Mouse (Mus musculus): ENCODE data around the gene Arl15. TPM values are rescaled to one million over a fixed set of nuclear protein-coding genes. Genes with fewer than 3 reads are reported as not detected.

Gene Arl15
- total RNA-seq, 2 experiments from 2014 or later = 12.5 to 21.6 TPM

DNA sequence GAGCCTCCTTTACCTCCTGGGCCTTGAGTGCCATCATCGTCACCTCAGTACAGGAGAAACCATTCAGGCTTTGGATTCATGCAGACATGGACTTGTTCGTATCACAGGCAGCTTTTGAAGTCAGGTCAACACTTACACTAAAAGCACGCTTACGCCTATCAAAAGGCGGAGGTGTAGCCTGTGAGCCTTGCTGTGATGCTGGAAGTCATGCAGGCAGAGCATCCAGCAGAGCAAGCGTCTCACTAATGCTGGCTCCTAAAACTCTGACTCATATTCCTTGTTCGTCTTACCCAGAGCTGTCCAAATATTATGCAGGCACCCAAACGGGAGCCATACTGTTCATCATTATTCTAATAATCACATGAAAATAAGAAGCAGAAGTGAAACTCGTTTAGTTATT, 215.5 kb downstream of the Arl15 start:
- ATAC-seq (replicated peaks; ENCODE audit: low FRiP score, low TSS enrichment, poor library complexity, severe bottlenecking) = no peak

DNA sequence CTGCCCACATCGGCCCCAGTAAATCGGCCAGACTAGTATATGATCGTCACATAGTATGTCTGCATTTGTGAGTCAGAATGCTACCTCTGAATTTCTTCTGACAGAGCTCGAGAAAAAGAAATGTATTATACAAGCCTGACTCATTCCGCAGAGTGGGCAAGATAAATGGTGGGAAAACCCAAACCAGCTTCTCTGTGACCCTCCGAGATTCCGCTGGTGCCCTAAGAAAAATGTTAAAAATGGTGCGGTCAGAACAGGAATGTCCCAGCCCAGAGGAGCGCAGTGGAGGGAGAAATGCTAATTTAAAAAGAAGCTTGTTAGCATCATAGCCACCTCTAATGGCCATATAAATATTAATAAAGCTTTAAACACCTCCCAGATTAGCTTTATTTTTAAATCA, 216.2 kb downstream of the Arl15 start:
- ATAC-seq (replicated peaks; ENCODE audit: low FRiP score, low TSS enrichment, poor library complexity, severe bottlenecking) = no peak

DNA sequence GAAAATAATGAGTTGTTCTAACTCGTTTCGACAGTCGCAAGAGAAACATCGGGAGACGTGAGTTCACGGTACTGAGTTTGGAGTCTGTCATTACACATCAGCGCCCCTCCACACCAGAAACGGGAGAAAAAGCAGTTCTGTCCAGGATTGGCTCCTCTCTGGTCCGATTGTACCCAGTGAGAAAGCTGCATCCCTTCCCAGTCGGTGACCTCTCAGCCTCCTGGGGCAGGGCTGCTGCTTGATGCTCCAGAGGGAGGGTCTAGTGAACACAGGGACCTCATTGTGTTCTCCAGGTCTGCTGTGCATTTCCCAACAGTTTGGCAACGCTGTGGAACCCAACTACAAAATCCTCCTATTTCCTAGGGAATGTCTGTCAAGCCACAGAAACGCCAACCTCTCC, 216.7 kb downstream of the Arl15 start:
- ATAC-seq (replicated peaks; ENCODE audit: low FRiP score, low TSS enrichment, poor library complexity, severe bottlenecking) = no peak

DNA sequence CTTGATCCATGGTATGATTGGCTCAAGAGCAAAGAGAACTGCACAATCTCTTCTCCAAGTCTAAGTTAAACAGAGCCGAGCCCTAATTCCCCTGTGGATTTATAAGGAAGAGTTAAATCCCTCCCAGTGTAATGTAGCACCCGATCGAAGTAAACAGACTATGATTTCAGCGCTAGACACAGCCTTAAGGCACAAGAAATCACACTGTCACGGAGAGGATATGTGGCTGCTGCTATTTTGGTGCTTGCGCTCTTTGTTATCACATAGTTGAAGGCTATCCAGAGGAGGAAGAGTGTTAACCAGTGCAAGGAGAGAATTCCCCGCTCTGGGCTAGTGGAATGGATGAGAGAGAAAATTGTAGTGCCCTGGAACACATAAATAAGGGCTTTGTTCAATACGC, 223.6 kb downstream of the Arl15 start:
- no peak for ATAC-seq (replicated peaks; ENCODE audit: low FRiP score, low TSS enrichment, poor library complexity, severe bottlenecking)

DNA sequence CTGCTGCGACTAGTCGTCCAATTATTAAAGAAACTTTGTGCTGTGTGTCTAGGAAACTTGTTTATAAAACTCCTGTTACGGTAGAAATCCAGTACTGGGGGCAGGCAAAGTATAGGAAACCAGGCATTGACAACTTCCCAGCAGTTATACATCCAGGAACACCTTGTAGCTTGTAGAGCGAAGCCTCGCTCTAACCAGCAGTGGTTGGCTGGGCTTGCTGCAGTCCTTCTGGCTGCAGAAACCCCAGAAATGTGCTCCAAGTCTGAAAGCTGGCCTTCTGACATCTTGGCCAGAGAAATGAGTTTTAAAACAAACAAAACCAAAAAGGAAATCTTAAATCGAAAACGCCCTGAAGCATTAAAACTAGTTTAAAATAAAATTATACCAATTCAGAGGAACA, 229.2 kb downstream of the Arl15 start:
- ATAC-seq (replicated peaks; ENCODE audit: low FRiP score, low TSS enrichment, poor library complexity, severe bottlenecking) = no peak

DNA sequence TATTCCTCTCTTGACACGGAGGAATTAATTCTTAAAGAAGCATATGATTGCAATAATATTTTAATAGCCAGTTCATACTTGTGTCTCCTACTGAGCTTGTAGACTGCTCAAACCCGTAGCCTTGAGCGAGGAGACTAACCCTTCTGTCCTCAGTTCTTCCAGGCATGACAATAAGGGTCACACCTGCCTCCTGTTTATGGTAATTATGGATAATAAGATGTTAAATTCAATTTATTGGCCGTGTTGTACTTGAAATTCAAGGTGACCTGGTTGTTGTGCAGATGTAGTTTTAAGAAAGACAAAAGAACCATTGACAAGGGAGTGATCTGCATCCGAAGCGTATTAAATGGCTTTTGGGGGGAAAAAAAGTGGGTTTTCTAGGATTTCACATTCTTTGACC, 232.0 kb downstream of the Arl15 start:
- no peak for ATAC-seq (replicated peaks; ENCODE audit: low FRiP score, low TSS enrichment, poor library complexity, severe bottlenecking)

DNA sequence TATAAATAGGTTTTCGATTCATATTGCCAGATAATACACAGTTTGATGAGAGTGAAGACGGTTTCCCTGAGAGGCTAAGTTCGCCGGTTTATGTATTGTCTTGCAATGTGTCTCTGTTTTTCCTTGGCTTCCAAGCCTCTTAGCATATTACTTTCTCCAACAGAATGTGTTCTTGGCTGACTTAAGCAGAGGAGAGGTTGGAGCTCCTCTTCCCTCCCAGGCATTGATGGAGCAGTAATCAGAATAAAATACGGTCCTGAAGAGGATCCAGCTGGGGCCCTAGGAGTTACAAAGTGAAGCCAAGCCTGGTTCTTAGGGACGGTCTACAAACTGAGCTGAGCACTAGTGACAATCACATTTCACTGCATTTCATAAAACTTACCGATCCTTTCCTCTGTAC, 232.4 kb downstream of the Arl15 start:
- no peak for ATAC-seq (replicated peaks; ENCODE audit: low FRiP score, low TSS enrichment, poor library complexity, severe bottlenecking)

DNA sequence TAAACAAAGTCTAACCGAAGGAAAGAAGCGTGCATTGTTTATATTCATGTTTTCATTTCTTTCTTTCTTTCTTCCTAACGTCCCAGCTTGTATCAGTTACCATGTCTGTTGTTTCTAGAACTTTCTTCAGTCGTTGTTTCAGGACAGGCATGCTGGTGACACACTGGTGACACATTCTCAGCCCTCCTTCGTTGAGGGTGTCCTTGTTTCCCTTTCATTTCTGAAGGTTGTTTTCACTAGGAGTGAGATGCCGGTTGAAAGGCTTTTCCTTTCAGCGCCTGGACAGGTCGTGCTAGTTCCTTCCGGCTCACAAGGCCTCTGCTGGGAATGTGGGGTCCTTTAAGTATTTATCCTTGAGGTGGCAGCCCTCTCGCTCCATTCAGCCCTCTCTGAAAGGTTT, 253.8 kb downstream of the Arl15 start:
- no peak for ATAC-seq (replicated peaks; ENCODE audit: low FRiP score, low TSS enrichment, poor library complexity, severe bottlenecking)

DNA sequence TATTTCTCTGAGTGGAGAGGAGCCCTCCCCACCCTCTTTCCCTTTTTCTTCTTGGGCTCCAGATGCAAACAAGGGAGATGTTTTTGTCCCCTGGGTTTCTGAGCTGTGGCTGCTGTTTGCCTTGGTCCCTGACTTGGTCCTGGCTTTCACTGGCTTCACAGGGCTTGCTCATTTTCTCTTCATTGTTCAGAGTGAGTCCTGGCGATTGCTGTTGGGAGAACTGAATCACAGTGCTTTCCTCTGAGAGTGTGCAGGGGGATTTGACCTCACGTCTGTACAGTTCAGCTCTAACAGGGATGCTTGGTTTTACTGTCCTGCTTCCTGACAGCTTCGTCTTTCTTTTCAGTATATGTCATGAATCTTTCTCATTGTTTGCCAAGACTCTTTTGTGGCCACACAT, 254.4 kb downstream of the Arl15 start:
- ATAC-seq (replicated peaks; ENCODE audit: low FRiP score, low TSS enrichment, poor library complexity, severe bottlenecking) = no peak

DNA sequence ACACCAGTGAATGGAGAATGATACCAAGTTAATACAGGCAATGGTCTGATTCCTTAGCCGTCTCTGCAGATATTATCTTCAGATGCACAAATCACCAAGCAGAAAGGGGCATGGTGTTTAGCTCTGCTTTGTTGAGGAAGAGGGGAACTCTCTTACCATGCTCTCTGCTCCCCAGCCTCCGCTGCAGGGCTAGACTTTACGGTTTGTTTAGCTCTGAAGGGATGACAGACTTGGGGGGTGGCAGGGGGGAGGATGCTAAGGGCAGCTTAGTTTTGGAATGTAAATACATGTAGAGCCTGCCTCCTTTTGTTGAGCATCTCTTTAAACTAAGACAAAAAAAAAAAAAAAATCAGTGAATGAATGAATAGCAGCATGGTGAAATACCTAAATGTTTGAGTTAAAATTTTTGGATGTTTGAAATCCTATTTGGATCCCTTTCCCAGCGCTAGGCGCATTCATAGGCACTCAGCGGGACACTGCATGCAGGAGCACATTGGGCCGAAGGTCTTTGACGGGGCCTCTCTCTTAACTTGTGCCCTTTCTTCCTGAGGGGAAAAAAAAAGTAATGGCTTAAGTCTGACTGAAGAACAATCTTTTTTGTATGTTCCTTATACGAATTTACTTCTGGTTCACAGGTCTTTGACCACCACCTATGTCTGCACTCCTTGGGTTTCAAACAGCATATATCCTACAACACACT, 257.0 kb downstream of the Arl15 start:
- no peak for ATAC-seq (replicated peaks; ENCODE audit: low FRiP score, low TSS enrichment, poor library complexity, severe bottlenecking)

DNA sequence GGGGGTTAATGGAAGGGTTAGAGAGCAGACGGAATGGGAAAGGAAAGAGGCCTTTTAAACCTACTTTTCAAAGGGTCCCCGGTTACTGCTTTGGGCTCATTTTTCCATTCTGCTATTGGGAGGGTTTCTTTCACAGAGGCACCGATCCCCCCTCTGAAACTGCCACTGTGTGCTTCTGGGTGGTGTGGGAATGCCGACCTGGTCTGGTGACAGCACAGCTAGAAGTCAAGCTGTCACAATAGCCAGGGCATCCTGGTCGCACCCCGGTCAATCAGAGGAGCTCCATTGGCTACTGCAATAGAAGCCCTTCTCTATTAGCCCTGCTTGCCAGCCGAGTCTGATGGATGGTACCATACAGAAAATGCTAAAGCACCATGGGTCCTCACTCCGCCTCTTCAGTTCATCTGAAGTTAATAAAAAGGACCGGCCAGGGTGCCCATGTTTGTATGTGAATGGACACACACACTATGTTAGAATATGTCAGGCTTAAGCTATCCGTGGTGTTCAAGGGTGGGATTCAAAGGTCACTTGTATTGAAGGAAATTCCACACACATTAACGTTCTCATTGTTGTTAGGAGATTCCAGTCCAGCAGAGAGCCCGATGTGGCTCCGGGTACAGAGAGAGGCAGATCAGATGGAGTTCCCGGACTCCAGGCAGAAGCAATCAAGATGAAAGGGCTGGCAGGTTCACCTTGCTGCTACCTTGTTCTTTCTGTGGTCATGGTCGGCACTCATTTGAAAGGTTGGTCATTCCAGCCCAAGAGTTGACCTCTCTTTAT, 258.3 kb downstream of the Arl15 start:
- ATAC-seq (replicated peaks; ENCODE audit: low FRiP score, low TSS enrichment, poor library complexity, severe bottlenecking) = no peak

DNA sequence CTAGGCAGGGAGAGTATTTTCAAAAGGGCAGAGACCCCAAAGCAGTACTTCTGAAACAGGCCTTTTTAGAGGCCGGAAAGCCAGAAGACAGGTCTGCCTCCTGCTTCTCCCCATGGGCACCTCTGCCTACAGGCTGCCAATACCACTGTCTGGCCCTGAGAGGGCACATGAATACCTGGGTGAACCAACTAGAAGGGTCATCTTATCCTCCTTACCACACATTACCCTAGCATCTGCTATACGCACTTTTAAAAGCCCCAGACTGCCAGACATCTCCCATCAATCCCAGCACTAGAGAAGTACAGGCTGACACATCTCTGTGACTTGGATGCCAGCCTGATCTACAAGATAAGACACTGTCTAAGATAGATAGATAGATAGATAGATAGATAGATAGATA, 259.0 kb downstream of the Arl15 start:
- no peak for ATAC-seq (replicated peaks; ENCODE audit: low FRiP score, low TSS enrichment, poor library complexity, severe bottlenecking)

DNA sequence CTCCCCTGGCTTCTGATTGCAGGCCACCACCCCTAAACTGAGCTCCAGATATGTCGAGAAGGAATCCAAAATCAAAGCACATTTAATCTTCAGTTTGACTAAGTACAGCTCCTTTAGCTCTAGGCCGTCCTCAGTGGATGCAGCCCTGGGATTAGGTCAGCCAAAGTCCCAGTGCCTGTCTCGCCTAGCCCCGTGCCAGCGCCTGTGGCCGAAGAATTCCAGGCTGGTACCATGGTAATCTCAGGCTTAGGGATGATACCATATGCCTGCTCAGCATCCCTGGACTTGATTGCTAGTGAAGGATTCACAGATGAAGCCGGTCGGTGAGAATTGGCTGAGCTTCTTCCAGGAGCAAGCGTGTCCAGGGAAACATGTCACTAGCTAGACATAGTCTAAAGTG, 261.4 kb downstream of the Arl15 start:
- ATAC-seq (replicated peaks; ENCODE audit: low FRiP score, low TSS enrichment, poor library complexity, severe bottlenecking) = no peak

DNA sequence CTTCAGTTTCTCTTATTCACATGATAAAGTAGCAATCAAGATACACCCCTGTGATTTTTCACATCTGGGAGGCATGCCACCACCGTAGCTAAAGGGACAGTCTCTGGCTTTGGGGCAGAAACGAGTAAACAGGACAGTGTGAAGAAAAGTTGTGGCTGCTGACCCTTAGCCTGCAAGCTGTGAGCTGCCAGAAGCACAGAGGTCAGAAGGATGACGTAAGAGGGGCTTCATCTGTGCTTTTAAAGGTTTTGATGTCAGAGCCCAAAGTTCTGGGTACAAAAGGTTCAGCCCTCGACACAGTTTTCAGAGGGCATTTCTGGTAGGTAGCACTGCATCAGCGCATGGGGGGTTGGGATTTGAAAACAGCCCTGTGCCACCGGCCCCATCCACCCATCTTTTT, 266.0 kb downstream of the Arl15 start:
- ATAC-seq (replicated peaks; ENCODE audit: low FRiP score, low TSS enrichment, poor library complexity, severe bottlenecking) = no peak

DNA sequence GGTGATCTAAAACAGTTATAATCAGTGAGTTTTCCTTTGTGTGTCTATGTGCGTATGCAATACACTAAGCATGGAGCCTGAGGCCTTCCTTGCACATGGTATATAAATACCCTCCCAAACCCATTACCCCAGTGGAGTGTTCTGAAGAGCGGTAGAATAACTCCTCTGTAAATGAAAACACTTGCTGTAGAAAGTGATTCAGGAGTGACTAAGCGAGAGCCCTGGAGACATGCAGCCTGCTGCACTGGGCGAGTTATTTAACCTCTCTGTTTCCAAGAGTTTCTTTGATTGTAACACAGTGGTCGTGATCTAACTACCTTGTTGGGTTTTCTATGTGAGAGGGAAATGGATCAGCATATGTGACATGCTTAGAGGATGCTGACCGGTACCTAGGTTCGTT, 266.9 kb downstream of the Arl15 start:
- ATAC-seq (replicated peaks; ENCODE audit: low FRiP score, low TSS enrichment, poor library complexity, severe bottlenecking) = no peak

DNA sequence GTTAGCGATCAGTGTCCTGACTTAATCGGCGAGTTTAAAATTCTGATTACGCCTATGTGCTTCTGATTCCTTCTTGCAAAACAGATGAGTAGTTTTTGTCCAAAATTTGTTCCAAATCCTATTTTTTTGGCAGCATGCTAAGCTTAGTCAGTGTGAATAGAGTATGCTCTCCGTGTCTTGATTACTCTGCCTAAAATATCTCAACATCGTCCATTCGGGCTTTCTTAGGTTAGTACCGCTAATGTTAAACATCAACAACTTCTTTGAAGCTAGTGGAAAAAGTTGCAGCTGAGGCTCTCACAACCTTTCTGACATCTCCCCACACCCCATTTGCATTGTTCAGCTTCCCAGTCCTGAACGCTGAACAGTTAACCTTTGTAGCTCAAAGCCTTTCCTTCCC, 269.8 kb downstream of the Arl15 start:
- no peak for ATAC-seq (replicated peaks; ENCODE audit: low FRiP score, low TSS enrichment, poor library complexity, severe bottlenecking)

DNA sequence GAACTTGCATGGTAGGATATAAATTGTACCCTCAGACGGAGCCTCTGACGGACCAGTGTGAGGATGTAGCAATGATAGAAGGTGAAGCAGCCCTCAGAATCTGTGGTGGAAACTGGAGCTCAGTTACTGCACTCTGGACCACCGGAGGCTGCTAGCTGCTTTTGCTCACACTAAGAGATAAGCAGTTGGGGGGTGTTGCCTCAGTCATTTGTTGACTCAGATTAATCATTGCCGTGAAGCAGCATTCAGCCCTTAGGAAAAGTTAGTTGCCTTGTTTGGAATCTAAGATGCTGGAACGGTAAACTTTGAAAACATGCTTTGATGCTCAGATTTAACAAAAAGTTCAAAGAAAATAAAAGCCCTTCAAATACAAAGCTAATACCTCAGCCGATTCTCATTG, 270.7 kb downstream of the Arl15 start:
- ATAC-seq (replicated peaks; ENCODE audit: low FRiP score, low TSS enrichment, poor library complexity, severe bottlenecking) = no peak

DNA sequence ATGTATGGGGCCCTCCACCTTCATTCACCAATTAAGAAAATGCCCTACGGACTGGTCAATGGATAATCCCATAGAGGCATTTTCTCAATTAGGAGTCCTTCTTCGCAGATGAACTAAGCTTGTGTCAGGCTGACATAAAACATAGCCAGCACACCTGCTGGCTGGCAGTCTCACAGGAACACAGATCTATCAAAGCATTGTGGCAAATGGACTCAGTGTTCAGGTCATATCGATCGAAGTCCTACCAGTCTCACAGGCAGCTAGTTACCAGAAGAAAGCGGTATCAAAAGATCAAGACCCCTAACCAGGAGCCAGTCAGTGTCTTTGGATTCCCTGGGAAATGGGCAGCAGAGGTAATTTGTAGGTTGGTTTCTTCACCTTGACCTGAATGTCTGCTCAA, 274.1 kb downstream of the Arl15 start:
- no peak for ATAC-seq (replicated peaks; ENCODE audit: low FRiP score, low TSS enrichment, poor library complexity, severe bottlenecking)

DNA sequence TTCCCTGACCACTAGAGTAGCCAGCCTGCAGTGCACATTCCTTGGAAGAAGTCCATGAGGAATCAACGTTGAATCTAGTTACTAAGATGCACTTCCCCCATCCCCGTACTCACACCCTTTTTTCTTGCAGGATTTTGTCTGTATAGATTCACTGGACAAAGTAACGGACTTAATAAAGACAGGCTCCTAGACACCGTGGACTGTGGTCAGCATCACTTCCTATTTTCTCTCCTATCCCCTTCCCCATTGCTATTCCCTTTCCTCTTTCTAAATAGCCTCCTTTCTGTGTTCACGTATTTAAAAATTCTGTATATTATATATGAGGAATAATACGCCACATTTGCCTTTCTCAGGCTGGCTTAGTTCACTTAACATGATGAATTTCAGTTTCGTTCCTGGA, 277.1 kb downstream of the Arl15 start:
- ATAC-seq (replicated peaks; ENCODE audit: low FRiP score, low TSS enrichment, poor library complexity, severe bottlenecking) = no peak

DNA sequence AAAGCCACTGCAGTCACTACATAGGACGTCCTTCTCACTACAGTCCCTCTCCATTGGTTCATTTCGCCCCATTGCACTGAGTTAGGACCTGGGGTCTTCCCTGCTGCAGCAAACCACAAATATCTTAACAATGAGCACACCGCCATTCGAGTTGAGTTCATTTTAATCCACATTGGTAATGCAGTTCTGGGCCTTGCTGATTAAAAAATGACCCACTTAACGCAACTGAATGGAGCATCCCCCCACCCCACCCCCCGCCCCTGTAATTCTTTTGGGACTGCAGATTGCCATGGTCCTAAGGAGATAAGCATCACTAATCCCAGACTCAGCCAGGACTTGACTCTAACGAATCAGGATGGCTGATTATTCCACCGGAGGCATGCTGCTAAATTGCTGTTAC, 280.2 kb downstream of the Arl15 start:
- ATAC-seq (replicated peaks; ENCODE audit: low FRiP score, low TSS enrichment, poor library complexity, severe bottlenecking) = no peak

DNA sequence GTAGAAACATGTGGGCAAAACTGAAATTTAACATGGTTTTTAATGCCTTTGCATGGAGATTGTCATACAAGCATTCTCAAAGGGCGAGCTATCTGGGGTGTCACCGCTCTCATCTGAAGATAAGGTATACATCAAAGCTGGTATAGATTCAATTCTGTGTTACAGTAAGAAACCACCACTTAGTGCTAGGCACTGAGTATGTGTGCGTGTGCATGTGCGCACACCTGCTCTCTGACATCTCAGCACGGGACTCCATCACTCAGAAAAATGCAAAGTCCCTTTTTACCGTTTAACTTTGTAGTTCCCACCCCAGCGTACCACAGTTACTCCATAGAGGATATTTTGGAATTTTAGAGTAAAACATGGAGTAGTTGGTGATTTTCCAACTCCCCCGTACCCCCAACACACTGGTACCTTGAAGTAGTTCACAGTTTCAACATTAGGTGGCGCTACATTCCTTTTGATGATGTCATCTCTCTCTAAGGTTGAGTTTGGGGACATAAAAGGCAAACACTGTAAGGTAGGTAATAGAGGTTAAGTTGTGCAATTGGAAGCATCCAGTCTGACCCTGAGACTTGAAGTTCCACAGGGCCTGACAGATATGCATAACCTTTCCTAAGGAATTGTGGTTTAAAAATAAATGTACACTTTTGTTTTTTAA, 281.5 kb downstream of the Arl15 start:
- peak; percentile 74 for ATAC-seq (replicated peaks; ENCODE audit: low FRiP score, low TSS enrichment, poor library complexity, severe bottlenecking)
